ENCODE assay signal across 9 mouse cellular contexts in the genomic region with DNA sequence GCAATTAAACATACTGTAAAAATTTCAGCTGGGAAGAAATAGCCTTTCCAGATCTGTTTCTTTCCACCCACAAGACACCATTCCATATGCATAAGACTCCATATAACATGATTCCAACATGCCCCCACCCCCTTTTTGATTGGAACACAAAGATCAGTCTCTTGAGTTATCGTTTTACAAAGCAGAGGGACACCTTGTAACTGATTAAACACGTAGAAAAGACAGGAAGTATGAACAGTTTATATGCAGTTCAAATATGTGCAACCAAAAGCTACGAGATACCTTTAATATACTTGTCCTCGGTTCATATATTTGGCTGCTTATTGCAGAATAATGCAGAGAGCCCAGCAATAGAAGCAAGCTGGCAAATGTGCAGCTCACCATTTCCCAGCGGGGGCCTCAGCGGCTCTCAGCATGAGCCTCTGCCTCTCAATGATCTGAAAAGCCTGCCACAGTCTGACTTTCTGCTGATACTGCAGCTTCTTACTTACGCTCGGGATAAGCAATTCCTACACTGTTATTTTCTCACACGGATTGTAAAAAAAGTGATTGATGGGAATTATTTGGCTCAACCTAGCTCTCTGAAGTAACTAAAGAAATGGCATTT. TPM values are rescaled to one million over a fixed set of nuclear protein-coding genes. Genes with fewer than 3 reads are reported as not detected.
DNase-seq lines count a peak whose midpoint lies in the region; ATAC-seq lines count a peak whose summit lies in the region.
"Had no signal": no experiment of that assay in that cellular context is flagged by ENCODE, and none has a peak within 500 bp of the region (broad histone marks: within the 10 kb centered on the region; RNA-seq: fewer than 3 reads in every experiment).

No protein-coding gene starts in this region.

- H3K36me3 ChIP-seq in kidney, embryonic 14.5 days (ENCODE audit: control insufficient read depth, insufficient read depth, low read length), result no peaks in the 10 kb centered on the region
- H3K36me3 ChIP-seq in midbrain, embryonic 13.5 days, result no peaks in the 10 kb centered on the region

- no peak overlapping the region for H3K27ac ChIP-seq in kidney, embryonic 14.5 days (ENCODE audit: low read depth, low read length)
- no peak overlapping the region for H3K27ac ChIP-seq in midbrain, embryonic 13.5 days
- H3K27ac ChIP-seq: macrophage had no signal

- no peak overlapping the region for H3K9ac ChIP-seq in kidney, embryonic 14.5 days (ENCODE audit: low read depth, low read length)
- H3K9ac ChIP-seq in midbrain, embryonic 13.5 days (replicated peaks), result no peak overlapping the region

- H3K9me3 ChIP-seq in kidney, embryonic 14.5 days (ENCODE audit: control insufficient read depth, low read length), result no peaks in the 10 kb centered on the region
- H3K9me3 ChIP-seq in midbrain, embryonic 13.5 days, result no peaks in the 10 kb centered on the region

- no peaks in the 10 kb centered on the region; the same call in 1 of the 2 replicates for H3K4me1 ChIP-seq in kidney, embryonic 14.5 days (ENCODE audit: control insufficient read depth, insufficient read depth, low read length)
- H3K4me1 ChIP-seq in midbrain, embryonic 13.5 days (replicated peaks), result peaks cover 6% of the 10 kb centered on the region

- no peaks in the 10 kb centered on the region for H3K27me3 ChIP-seq in kidney, embryonic 14.5 days (ENCODE audit: control insufficient read depth, insufficient read depth, low read length)
- no peaks in the 10 kb centered on the region for H3K27me3 ChIP-seq in midbrain, embryonic 13.5 days

- DNase-seq in embryo, embryonic 11 days, result peak; percentile 63
- DNase-seq in embryo, embryonic 10 days (ENCODE audit: low spot score), result no peak
- peak; percentile 77 for DNase-seq in cerebellum, adult 9-10 months
- no peak for DNase-seq in thymus, postnatal 36 days
- no peak for DNase-seq in lung, postnatal 10 days
- DNase-seq in liver, result no peak

- WGBS in kidney, embryonic 14.5 days, result 38% methylated on average over 9 of the region's 9 CpGs
- 11% methylated on average over 9 of the region's 9 CpGs for WGBS in midbrain, embryonic 13.5 days

- no peak overlapping the region for H3K4me3 ChIP-seq in kidney, embryonic 14.5 days (ENCODE audit: low read length)
- H3K4me3 ChIP-seq in midbrain, embryonic 13.5 days (replicated peaks), result no peak overlapping the region

- peak; percentile 55; the same call in 1 of the 2 replicates for ATAC-seq in kidney, embryonic 14.5 days (ENCODE audit: low FRiP score, low TSS enrichment)
- peak; percentile 79 for ATAC-seq in midbrain, embryonic 13.5 days

- no peak overlapping the region for H3K4me2 ChIP-seq in kidney, embryonic 14.5 days (replicated peaks; ENCODE audit: low read depth, low read length)
- H3K4me2 ChIP-seq in midbrain, embryonic 13.5 days (replicated peaks), result no peak overlapping the region; the same call in 1 of the 2 replicates

RNA-seq across cellular contexts. Expression of a gene that starts 32.3 kb away (rescaled TPM):
- 10.6 and 14.5 TPM in 2 replicates for polyA plus RNA-seq in kidney, embryonic 14.5 days (2014; fragmentation: Nextera tagmentation; extraction: Ambion mirVana)
- polyA plus RNA-seq in midbrain, embryonic 13.5 days (2015; fragmentation: Nextera tagmentation; extraction: Ambion mirVana), result 7.9 and 9.3 TPM in 2 replicates

Comparison
In these comparisons a context has a peak if more than half of its experiments do, and no peak if none do; other contexts are left out.
1. DNase-seq: peak in embryo, embryonic 11 days (single experiment) and cerebellum, adult 9-10 months (single experiment); none in embryo, embryonic 10 days (single experiment), thymus, postnatal 36 days (0 of 2), lung, postnatal 10 days (single experiment) and liver (single experiment).